Mouse (Mus musculus) liver, embryonic 16.5 days (tissue): Measurements from ENCODE around the gene Kif12. TPM values are rescaled to one million over a fixed set of nuclear protein-coding genes. Genes with fewer than 3 reads are reported as not detected.

Experiments
- ATAC-seq: fragments of 200-750 bp; cut with Nextera tagmentation; 2 replicates; pipeline ENCODE4 v1.8.0; 2017; ENCODE audit warnings: low read depth, mild to moderate bottlenecking, moderate number of reproducible peaks, moderate library complexity
- H3K27ac ChIP-seq: fragments of 300-500 bp; sonication (generic); 2 replicates; pipeline ENCODE4 v1.5.1; 2014; ENCODE audit warnings: mild to moderate bottlenecking, low read length
- H3K27me3 ChIP-seq: fragments of 300-500 bp; sonication (generic); 2 replicates; pipeline ENCODE4 v1.6.1; 2014; ENCODE audit warnings: low read depth, low read length, mixed read lengths; ENCODE audit not compliant: control insufficient read depth, insufficient read depth
- H3K36me3 ChIP-seq: fragments of 300-500 bp; sonication (generic); 2 replicates; pipeline ENCODE4 v1.6.1; 2014; ENCODE audit warnings: mild to moderate bottlenecking; ENCODE audit not compliant: control insufficient read depth, insufficient read depth
- H3K4me1 ChIP-seq: fragments of 300-500 bp; sonication (generic); 2 replicates; pipeline ENCODE4 v1.6.1; 2014; ENCODE audit warnings: low read depth, low read length, mixed read lengths; ENCODE audit not compliant: control insufficient read depth
- H3K4me2 ChIP-seq: fragments of 300-500 bp; sonication (generic); 2 replicates; pipeline ENCODE4 v1.6.1; 2014; ENCODE audit warnings: low read depth, low read length, mixed read lengths
- H3K4me3 ChIP-seq: fragments of 300-500 bp; sonication (generic); 2 replicates; pipeline ENCODE4 v1.5.1; 2014; ENCODE audit warnings: low read depth, mild to moderate bottlenecking, low read length
- H3K9ac ChIP-seq: fragments of 300-500 bp; sonication (generic); 2 replicates; pipeline ENCODE4 v1.6.1; 2014; ENCODE audit warnings: low read depth, low read length
- H3K9me3 ChIP-seq: fragments of 300-500 bp; sonication (generic); replicated peaks from 2 replicates; pipeline ENCODE4 v1.6.1; 2016; ENCODE audit warnings: low read length; ENCODE audit not compliant: control insufficient read depth
- WGBS: fragments of 180-500 bp; shearing (Covaris S2); extraction: QIAGEN DNeasy Blood & Tissue Kit; methylation state at CpG from one replicate; pipeline ENCODE4 v1.1.7; 2014; ENCODE audit not compliant: insufficient replicate concordance; 5-methylcytosine and 5-hydroxymethylcytosine counted together
- polyA plus RNA-seq: library from polyadenylated mRNA; unstranded; fragments of >200 nt; fragmentation: Nextera tagmentation; extraction: Ambion mirVana; gene quantifications from 2 replicates; pipeline ENCODE4 v1.2.1, GENCODE M21; 2015

The Kif12 gene
- polyA plus RNA-seq, 1 experiment from 2014 or later: 5.3 TPM

DNA sequence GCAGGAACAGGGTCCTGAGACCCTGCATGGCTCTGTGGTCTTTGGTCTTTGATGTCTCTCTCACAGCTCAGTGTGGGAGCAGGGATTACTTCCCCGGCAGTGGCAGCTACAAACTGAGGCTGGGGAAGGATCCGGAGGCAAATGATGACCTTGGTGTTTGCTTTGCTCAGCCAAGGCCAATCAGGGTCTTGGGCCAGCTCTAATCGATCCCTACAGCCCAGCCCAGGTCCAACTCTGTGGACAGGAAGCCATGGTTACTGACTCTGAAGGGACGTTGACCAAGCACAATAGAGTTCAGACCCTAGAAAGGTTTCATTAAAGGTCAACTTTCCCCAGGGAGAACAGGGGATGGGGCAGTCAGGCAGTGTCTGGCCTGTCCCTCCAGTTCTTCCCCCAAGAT lies 17.9 kb downstream of the Kif12 start:
- no peaks in the 10 kb centered on the region for H3K27me3 ChIP-seq
- H3K9me3 ChIP-seq: no peaks in the 10 kb centered on the region
- H3K4me3 ChIP-seq: peak overlapping the region; percentile 57
- peak overlapping the region; percentile 48 for H3K27ac ChIP-seq
- H3K4me2 ChIP-seq: no peak overlapping the region
- WGBS: 44% methylated on average over 4 of the region's 4 CpGs
- H3K9ac ChIP-seq: peak overlapping the region; percentile 21; the same call in 1 of the 2 replicates
- peaks cover 3% of the 10 kb centered on the region; the same call in 1 of the 2 replicates for H3K36me3 ChIP-seq
- ATAC-seq: peak; percentile 72
- H3K4me1 ChIP-seq: no peaks in the 10 kb centered on the region; the same call in none of the 2 replicates

DNA sequence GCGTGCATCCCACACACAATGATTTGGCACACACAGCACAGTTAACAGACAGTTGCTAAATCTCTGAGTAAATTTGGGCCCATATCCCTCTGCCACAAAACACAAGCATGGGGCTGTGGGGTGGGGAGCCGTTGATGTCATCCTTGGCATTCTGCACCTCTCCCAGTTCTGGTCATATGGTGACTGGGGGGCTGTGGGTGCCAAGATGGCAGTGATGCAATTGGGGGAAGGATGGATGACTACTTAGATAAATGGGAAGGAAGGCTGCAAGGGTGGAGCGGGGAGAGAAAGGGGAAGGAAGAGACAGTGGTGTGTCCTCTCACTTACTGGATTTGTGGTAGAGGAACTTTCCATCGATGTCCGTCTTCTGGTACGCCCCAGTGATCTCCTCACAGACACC lies 20.8 kb downstream of the Kif12 start:
- H3K9ac ChIP-seq: no peak overlapping the region
- H3K36me3 ChIP-seq: peaks cover 19% of the 10 kb centered on the region
- no peaks in the 10 kb centered on the region; the same call in none of the 2 replicates for H3K4me1 ChIP-seq
- H3K4me2 ChIP-seq: peak overlapping the region; percentile 21
- ATAC-seq: no peak
- peak overlapping the region; percentile 1 for H3K4me3 ChIP-seq
- no peaks in the 10 kb centered on the region for H3K9me3 ChIP-seq
- H3K27ac ChIP-seq: no peak overlapping the region
- WGBS: 26% methylated on average over 6 of the region's 6 CpGs
- no peaks in the 10 kb centered on the region for H3K27me3 ChIP-seq

DNA sequence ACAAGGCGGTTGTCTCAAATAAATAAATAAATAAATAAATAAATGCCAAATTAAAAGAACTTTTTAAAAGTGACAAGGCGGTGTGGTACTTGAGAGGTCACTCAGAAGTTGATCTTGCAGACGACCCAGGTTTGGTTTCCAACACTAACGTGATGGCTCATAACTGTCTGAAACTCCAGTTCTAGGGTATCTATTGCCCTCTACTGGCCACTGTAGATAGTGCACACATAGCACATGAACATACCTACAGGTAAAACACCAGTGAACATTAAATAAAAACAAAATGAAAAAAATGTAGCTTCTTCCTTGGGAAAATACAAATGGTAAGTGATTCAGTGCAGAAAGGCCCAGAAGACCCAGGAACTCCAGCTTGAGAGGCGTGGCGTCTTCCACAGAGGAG lies 24.7 kb downstream of the Kif12 start:
- Histone ChIP-seq H3K27me3 (no peaks in the 10 kb centered on the region), H3K9me3 (no peaks in the 10 kb centered on the region), H3K9ac (no peak overlapping the region), H3K4me1 (no peaks in the 10 kb centered on the region; the same call in 1 of the 2 replicates), H3K36me3 (peaks cover 19% of the 10 kb centered on the region), H3K4me2 (no peak overlapping the region), H3K4me3 (no peak overlapping the region), H3K27ac (no peak overlapping the region)
- WGBS: 76% methylated on average over 6 of the region's 6 CpGs
- ATAC-seq: no peak

- no peaks in the 10 kb centered on the region; the same call in 1 of the 2 replicates for H3K36me3 ChIP-seq
- no peaks in the 10 kb centered on the region for H3K27me3 ChIP-seq
- H3K27ac ChIP-seq: no peak overlapping the region
- ATAC-seq: no peak
- no peaks in the 10 kb centered on the region for H3K4me1 ChIP-seq
- no peak overlapping the region for H3K4me2 ChIP-seq
- no peaks in the 10 kb centered on the region for H3K9me3 ChIP-seq
- no peak overlapping the region for H3K9ac ChIP-seq
- no peak overlapping the region for H3K4me3 ChIP-seq
- WGBS: 55% methylated on average over 5 of the region's 5 CpGs
Measured at GRCm38 (mm10) chr4:63129891-63130624, 41.9 kb downstream of the Kif12 start.

GRCm38 (mm10) chr4:63124861-63125466 lies 47.0 kb downstream of the Kif12 start:
- H3K27ac ChIP-seq: no peak overlapping the region
- no peak overlapping the region for H3K4me2 ChIP-seq
- H3K4me3 ChIP-seq: no peak overlapping the region
- H3K9me3 ChIP-seq: no peaks in the 10 kb centered on the region
- H3K36me3 ChIP-seq: 0 out of 2 replicates have a peak, but pooled peaks cover 3% of the 10 kb centered on the region
- 57% methylated on average over 8 of the region's 8 CpGs for WGBS
- ATAC-seq: no peak
- H3K4me1 ChIP-seq: no peaks in the 10 kb centered on the region
- H3K27me3 ChIP-seq: no peaks in the 10 kb centered on the region
- H3K9ac ChIP-seq: no peak overlapping the region

DNA sequence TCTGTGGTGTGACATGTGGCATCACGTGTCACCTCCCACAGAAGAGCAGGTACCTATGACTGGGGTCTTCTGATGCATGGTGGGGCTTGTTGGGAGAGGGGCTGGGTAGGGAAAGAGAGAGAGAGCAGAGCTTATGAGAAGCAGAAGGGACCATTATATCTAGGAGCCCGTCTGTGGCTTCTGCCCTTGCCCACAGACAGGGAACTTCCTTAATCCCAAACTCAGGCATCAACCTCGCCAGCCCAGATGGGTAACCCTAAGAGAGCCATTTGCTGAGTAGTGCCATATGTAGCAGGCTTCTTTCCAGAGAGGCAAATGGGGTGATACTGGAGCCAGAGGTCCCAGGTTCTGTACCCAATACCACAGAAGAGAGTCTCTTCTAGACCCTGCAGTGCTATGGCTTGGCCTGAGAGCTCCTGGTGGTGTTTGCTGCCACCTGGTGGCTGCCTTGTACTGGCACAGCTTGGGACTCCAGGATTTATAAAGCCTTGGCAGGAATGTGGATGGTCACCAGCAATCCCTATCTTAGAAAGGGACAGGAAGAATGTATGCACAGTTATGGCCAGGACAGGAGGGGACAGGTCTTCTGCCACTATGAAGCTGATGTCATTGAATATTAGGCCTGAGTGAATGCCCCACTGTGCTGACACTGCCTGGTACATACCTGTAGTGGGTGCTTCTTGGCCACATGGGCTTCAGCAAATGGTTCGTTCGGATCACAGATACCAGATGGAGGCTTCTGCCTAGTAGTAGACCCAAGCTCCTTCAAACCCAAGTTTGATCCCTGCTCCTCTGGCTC lies 53.1 kb downstream of the Kif12 start:
- Histone ChIP-seq H3K4me2 (no peak overlapping the region), H3K36me3 (0 out of 2 replicates have a peak, but pooled peaks cover 3% of the 10 kb centered on the region), H3K27ac (no peak overlapping the region), H3K9ac (no peak overlapping the region), H3K9me3 (no peaks in the 10 kb centered on the region), H3K4me3 (no peak overlapping the region), H3K4me1 (no peaks in the 10 kb centered on the region), H3K27me3 (no peaks in the 10 kb centered on the region)
- WGBS: 48% methylated on average over 5 of the region's 5 CpGs
- no peak for ATAC-seq

Other genes with a start within 250 kb of the Kif12 start
- gene Zfp618, start 206.6 kb downstream of the Kif12 start, polyA plus RNA-seq: 5.8 and 9.2 TPM in 2 replicates
- 1,608 and 1,736 TPM in 2 replicates for gene Ambp, start 17.3 kb downstream of the Kif12 start, polyA plus RNA-seq
- 1.6 and 2.1 TPM in 2 replicates for gene Col27a1, start 41.9 kb upstream of the Kif12 start, polyA plus RNA-seq
- gene Orm1, start 172.4 kb upstream of the Kif12 start, polyA plus RNA-seq: 1.0 and 1.1 TPM in 2 replicates
- not detected in 2 replicates for gene Orm3, start 184.0 kb upstream of the Kif12 start, polyA plus RNA-seq
- not detected in 2 replicates for gene Orm2, start 190.3 kb upstream of the Kif12 start, polyA plus RNA-seq
- gene Akna, start 231.2 kb upstream of the Kif12 start, polyA plus RNA-seq: 5.1 and 6.1 TPM in 2 replicates